Mouse (Mus musculus) right cerebral cortex, adult 18-20 months (tissue): ENCODE results near the gene Aifm1.

Experiments used
- DNase-seq: peaks from one replicate; pipeline ENCODE4 v3.0.0; 2022; ENCODE audit warnings: mixed read lengths

The Aifm1 gene

GRCm38 (mm10) chrX:48513166-48513807, at the start of gene Aifm1:
TSS of gene Aifm1 (minus strand) at chrX:48513563.
- DNase-seq = peak; percentile 93

- DNase-seq = peak; percentile 66
Observed at GRCm38 (mm10) chrX:48532175-48532574, 18.8 kb upstream of the Aifm1 start.

GRCm38 (mm10) chrX:48526435-48526834, 13.1 kb upstream of the Aifm1 start:
- no peak for DNase-seq

- DNase-seq = peak; percentile 70
Observed at GRCm38 (mm10) chrX:48525866-48526265, 12.5 kb upstream of the Aifm1 start.

GRCm38 (mm10) chrX:48525332-48525731, 12.0 kb upstream of the Aifm1 start:
- DNase-seq = no peak

- DNase-seq = no peak
Observed at GRCm38 (mm10) chrX:48523512-48523911, 10.1 kb upstream of the Aifm1 start.

DNA sequence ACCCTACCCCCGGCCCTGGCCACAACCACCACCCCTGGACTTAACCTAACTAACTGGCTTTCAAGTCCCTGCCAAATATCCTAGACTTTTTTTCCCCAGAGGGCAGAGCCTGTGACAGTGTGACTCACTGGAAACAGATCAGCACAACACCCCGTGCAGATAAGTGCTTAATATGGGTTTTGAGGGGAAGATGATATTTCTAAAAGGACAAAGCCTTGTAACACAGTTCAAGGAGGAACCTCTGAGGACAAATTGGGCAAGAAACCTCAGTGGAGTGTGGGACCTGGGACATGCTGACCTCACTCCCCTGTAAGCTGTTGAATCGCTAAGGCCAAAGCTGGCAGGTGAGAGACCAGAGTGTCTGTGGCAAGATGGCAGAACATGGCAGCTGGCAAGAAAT, 8.3 kb upstream of the Aifm1 start:
- no peak for DNase-seq

DNA sequence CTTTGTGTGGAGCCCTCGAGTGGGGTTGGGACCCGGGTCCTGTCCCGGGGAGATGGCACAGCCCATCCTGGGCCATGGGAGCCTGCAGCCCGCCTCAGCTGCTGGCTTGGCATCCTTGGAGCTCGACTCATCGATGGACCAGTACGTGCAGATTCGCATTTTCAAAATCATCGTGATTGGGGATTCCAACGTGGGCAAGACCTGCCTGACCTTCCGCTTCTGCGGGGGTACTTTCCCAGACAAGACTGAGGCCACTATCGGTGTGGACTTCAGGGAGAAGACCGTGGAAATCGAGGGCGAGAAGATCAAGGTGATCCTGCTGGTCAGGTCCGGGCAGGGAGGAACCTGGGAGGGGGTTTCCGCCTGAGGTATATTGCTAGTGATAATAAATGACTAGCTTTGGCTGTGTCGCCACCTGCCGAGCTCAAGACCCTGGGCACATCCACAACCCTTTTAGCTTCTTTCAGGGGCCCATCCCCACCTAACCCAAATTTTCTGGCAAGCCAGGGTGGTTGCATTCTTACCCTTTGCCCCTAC, 6.3 kb upstream of the Aifm1 start:
- peak; percentile 4 for DNase-seq

- DNase-seq = peak; percentile 69
Observed at GRCm38 (mm10) chrX:48518808-48519548, 5.6 kb upstream of the Aifm1 start, which contains the start of gene Rab33a. TSS of gene Rab33a (plus strand) at chrX:48519285.

- peak; percentile 35 for DNase-seq
Observed at GRCm38 (mm10) chrX:48518211-48518807, 4.9 kb upstream of the Aifm1 start.

DNA sequence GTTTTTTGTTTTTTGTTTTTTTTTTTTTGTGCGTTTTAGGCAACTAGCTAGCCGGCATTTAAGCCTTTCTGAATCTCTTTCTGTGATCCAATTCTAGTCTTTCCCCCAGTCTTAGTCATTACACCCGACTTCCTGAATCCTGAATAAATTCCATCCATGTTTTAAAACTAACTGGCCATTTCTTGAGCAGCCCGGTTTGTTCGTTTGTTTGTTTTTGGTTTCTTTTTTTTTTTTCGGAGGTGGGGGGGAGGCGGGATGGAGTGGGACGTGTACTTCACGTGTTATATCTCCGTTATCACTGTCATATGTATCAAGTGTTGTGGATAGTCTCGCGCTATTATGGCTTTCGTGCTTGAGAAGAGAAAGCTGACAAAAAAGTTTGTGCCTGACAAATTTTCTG, 461 bp upstream of the Aifm1 start:
- DNase-seq = no peak

DNA sequence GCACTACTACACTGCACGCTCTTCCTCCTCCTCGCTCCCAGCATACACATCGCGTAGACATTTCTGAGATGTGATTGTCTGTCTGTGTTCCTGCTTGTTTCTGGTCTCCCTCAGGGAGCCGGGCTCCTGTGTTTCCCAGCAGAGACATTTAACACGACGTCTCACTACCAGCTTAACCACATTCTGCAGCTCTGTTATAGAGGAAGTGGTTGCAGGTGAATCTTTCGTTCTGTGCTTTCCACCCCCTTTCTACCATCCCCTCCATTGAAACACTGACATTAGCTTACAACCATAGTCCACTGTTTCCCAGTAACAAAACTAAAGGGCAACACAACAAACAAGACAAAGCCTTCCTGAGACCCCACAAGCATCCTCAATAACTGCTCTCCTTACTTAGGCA, 19.6 kb downstream of the Aifm1 start:
- DNase-seq = no peak

- no peak for DNase-seq
Observed at GRCm38 (mm10) chrX:48481687-48482086, 31.7 kb downstream of the Aifm1 start.

DNA sequence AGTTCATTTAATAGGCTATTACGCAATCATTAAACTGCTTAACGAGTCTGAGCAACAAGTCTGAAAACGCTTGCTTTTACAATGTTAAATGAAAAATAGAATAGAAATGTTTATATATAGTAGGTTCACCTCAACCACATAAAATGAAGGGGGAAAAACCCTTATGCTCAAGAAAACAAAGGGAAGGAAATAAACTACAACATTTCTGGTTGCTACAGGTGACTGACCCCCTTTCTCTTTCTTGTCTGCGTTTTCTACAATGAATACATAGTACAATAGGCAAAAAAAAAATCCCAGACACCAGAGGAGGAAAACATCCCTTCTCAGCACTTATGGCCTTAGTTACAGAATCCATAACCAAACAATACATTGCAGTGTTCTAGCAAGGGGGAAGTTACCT, 32.3 kb downstream of the Aifm1 start:
- DNase-seq = no peak

DNA sequence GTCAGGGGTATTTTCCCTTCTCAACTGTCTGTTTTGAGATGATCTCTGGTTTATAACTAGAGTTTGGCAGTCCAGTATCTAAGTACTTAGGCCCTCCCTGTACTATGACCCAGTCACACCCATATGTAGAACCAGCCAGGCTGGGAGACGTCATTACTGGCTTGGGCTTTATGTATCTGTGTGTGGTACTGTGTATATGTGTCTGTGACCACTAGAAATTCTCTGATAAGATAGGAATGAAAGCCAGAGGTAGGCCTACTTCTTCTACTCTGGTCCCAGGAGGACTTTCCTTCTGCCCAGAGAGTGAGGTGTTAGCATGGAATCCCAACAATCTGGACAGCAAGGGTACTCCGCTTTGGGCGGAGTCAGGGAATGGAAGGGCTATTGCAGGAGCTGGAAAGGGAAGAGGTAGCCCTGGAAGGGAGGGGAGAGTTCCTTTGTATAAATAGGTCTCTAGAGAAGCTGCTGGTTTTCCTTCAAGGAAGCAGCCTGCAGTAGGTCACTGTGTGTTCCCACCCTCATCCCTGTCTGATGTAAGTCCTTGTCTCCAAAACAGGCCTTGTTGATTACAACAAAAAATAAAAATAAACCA, 45.9 kb downstream of the Aifm1 start:
- no peak for DNase-seq

DNA sequence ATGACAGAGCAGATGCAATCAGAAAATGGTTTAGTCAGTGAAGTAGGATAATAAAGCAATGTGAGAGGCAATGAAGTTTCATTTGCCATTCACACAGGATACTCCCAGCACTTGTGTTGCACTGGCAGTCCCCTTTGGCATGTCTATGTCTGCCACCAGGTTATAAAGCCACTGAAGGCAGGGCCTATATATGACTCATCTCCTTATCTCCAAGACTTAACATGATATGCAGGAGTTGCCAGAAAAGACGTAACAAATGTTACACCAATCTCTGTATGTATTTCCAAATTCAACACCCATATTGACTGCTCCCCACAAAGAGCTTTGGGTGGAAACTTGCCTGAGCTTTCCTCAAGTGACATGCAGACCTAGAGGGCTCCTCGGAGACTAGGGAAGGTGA, 47.2 kb downstream of the Aifm1 start:
- DNase-seq = no peak

GRCm38 (mm10) chrX:48464436-48464835, 48.9 kb downstream of the Aifm1 start:
- no peak for DNase-seq

- DNase-seq = no peak
Observed at GRCm38 (mm10) chrX:48463636-48464035, 49.7 kb downstream of the Aifm1 start.

GRCm38 (mm10) chrX:48462754-48463507, 50.4 kb downstream of the Aifm1 start, which contains the start of gene Elf4:
TSS of gene Elf4 (minus strand) at chrX:48463132.
- peak; percentile 28 for DNase-seq

- no peak for DNase-seq
Observed at GRCm38 (mm10) chrX:48462297-48462696, 51.1 kb downstream of the Aifm1 start.

DNA sequence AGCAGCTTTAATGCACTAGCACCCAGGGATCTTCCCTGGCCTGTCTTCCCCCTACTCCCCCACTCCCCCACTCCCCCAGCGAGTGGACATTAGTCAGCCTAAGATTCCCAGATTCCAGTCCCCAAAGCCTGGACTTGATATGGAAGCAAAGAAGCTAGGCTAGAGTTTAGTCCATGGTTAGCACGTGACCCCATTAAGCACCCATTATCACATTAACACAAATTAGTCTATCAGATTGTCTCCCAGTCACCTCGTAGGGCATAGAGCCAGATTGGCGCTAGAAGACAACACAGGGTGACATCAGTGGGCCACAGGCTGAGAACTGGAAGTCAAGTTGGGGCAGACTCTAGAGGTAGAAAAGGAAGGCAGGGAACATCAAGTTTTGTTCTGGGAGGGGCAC, 52.4 kb downstream of the Aifm1 start:
- DNase-seq = no peak

GRCm38 (mm10) chrX:48460496-48460895, 52.9 kb downstream of the Aifm1 start:
- no peak for DNase-seq

DNA sequence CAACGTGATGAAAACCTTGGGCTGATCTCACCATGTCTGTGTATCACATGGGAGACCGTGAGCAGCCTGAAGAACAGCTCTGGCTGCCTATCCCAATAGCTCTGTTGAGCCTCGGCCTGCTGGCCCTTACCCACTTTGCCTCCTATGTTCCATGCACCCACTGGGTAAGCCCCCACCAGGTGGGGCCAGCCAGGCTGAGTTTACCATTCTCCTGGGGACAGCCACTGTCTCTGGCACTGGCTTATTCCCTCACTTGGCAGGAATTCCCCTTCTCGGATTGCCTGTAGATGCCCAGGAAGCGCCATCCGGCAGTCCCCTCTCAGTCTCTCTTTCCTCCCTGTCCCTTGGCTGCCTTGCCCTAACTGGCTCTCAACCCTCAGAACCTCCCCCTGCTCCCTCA, 56.4 kb downstream of the Aifm1 start:
- DNase-seq = no peak
